Mouse (Mus musculus) heart, embryonic 12.5 days (tissue): Measurements from ENCODE around the gene Myh6. TPM values are rescaled to one million over a fixed set of nuclear protein-coding genes. Genes with fewer than 3 reads are reported as not detected.

Experiments used
- microRNA counts: library from miRNA; unstranded; fragments of <30 nt; microRNA quantifications from one replicate; lab custom pipeline; 2017
- microRNA-seq: library from miRNA; unstranded; fragments of <30 nt; microRNA quantifications from one replicate; pipeline ENCODE4, GENCODE M21; 2017
- polyA plus RNA-seq: library from polyadenylated mRNA; unstranded; fragments of >200 nt; fragmentation: Nextera tagmentation; extraction: Ambion mirVana; gene quantifications from 2 replicates; pipeline ENCODE4 v1.2.1, GENCODE M21; 2016

Myh6 gene
- polyA plus RNA-seq, 1 experiment from 2014 or later = 2,858 TPM

MicroRNAs encoded within 50 kb of the gene (microRNA counts, 519-probe panel; counts per million panel counts)
- 8,294 counts per million, percentile 98 among the panel's probes with 10 or more counts for microRNA mmu-miR-208a (lab: Ali Mortazavi, UCI)
- microRNA mmu-miR-208b (lab: Ali Mortazavi, UCI) = 7,850 counts per million, percentile 95 among the panel's probes with 10 or more counts

Small RNA genes lying within 50 kb of the gene (microRNA-seq; reads per million reads assigned to microRNA genes)
- gene Mir208a (12,164 reads per million, percentile 96 among the genes with 10 or more reads in this experiment), gene Mir208b (62,226 reads per million, percentile 99 among the genes with 10 or more reads in this experiment)

Other genes with a start within 250 kb of the Myh6 start
- 4.4 and 4.7 TPM in 2 replicates for gene Slc7a8, start 185.0 kb downstream of the Myh6 start, polyA plus RNA-seq
- not detected in 2 replicates for gene Rnf212b, start 152.8 kb downstream of the Myh6 start, polyA plus RNA-seq
- gene Homez, start 96.0 kb downstream of the Myh6 start, polyA plus RNA-seq = 7.4 and 10.4 TPM in 2 replicates
- 0.62 and 0.79 TPM in 2 replicates for gene Ppp1r3e, start 89.4 kb downstream of the Myh6 start, polyA plus RNA-seq
- 2.3 and 2.4 TPM in 2 replicates for gene Bcl2l2, start 83.5 kb downstream of the Myh6 start, polyA plus RNA-seq
- gene Gm20521, start 83.5 kb downstream of the Myh6 start, polyA plus RNA-seq = not detected in 2 replicates
- 96.3 and 101 TPM in 2 replicates for gene Pabpn1, start 74.4 kb downstream of the Myh6 start, polyA plus RNA-seq
- gene Slc22a17, start 53.8 kb downstream of the Myh6 start, polyA plus RNA-seq = 47.1 and 50.8 TPM in 2 replicates
- gene Efs, start 40.8 kb downstream of the Myh6 start, polyA plus RNA-seq = 15.0 and 16.7 TPM in 2 replicates
- gene Il25, start 34.2 kb downstream of the Myh6 start, polyA plus RNA-seq = not detected in 2 replicates
- 0.57 and 0.89 TPM in 2 replicates for gene Cmtm5, start 30.7 kb downstream of the Myh6 start, polyA plus RNA-seq
- not detected in 2 replicates for gene Gm17428, start 10.0 kb upstream of the Myh6 start, polyA plus RNA-seq
- gene Myh7, start 27.7 kb upstream of the Myh6 start, polyA plus RNA-seq = 5,583 and 5,934 TPM in 2 replicates
- 55.7 and 60.8 TPM in 2 replicates for gene Ngdn, start 48.5 kb upstream of the Myh6 start, polyA plus RNA-seq
- 4.4 and 4.5 TPM in 2 replicates for gene Zfhx2, start 125.4 kb upstream of the Myh6 start, polyA plus RNA-seq
- 14.3 and 14.8 TPM in 2 replicates for gene Thtpa, start 127.9 kb upstream of the Myh6 start, polyA plus RNA-seq
- 8.7 and 9.8 TPM in 2 replicates for gene Ap1g2, start 139.7 kb upstream of the Myh6 start, polyA plus RNA-seq
- 0.09 and 0.18 TPM in 2 replicates for gene Jph4, start 150.0 kb upstream of the Myh6 start, polyA plus RNA-seq